Mouse (Mus musculus): Measurements from ENCODE around the gene Nectin2. TPM values are rescaled to one million over a fixed set of nuclear protein-coding genes. Genes with fewer than 3 reads are reported as not detected.

The Nectin2 gene
- polyA plus RNA-seq, 1 experiment from 2014 or later: 49.1 TPM

DNA sequence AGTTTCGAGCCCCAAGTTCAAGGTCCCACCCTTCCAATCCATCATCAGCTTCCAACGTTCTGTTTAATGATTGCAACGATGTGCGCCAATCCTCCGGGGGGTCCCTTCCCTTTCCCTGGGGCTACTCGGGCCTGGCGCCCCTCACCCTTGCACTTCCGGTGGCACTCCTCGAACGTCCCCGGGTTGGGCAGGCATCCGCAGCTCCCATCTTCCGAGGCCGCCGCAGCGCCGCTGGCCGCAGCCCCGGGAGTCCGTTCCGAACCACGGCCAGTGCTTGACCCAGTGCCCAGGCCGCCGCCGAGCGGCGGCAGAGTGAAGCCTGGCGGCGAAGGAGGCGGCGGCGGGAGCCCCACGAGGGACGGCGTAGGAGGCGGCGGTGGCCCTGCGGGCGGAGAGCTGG is 35.4 kb downstream of the Nectin2 start:
- H3K36me3 ChIP-seq: peaks cover 45% of the 10 kb centered on the region
- peaks cover 26% of the 10 kb centered on the region for H3K4me1 ChIP-seq (replicated peaks)
- ATAC-seq (ENCODE audit: low FRiP score): no peak; the same call in none of the 2 replicates
- 1% methylated on average over 39 of the region's 39 CpGs for WGBS
- peak overlapping the region; percentile 98 for H3K4me2 ChIP-seq
- H3K4me3 ChIP-seq: peak overlapping the region; percentile 97
- H3K27me3 ChIP-seq: no peaks in the 10 kb centered on the region
- peak overlapping the region; percentile 84 for H3K27ac ChIP-seq
- peak overlapping the region; percentile 98 for H3K9ac ChIP-seq
- H3K9me3 ChIP-seq: no peaks in the 10 kb centered on the region

DNA sequence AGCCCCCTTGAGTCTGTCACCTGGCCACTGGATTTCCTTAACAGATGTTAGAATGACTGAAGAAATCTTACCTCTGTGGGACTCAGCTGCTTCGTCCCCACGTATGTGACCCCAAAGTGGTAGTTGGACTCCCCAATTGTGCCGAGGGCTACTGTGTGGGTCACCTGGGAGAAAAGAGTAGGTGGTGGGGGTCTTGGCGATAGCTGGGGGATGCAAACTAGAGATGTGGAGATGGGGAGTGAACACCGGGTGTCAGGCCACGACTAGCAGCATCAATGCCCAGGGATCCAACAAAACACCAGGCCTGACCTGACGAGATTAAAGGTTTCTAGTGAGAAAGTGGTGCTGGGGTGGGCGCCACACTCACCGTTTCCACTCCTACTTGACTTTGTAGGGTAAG is 36.7 kb downstream of the Nectin2 start:
- Histone ChIP-seq H3K27ac (no peak overlapping the region), H3K4me3 (no peak overlapping the region), H3K4me1 (replicated peaks) (peaks cover 26% of the 10 kb centered on the region), H3K9ac (no peak overlapping the region), H3K27me3 (no peaks in the 10 kb centered on the region), H3K36me3 (peaks cover 46% of the 10 kb centered on the region), H3K9me3 (no peaks in the 10 kb centered on the region), H3K4me2 (no peak overlapping the region; the same call in 1 of the 2 replicates)
- 91% methylated on average over 9 of the region's 9 CpGs for WGBS
- ATAC-seq (ENCODE audit: low FRiP score): no peak

DNA sequence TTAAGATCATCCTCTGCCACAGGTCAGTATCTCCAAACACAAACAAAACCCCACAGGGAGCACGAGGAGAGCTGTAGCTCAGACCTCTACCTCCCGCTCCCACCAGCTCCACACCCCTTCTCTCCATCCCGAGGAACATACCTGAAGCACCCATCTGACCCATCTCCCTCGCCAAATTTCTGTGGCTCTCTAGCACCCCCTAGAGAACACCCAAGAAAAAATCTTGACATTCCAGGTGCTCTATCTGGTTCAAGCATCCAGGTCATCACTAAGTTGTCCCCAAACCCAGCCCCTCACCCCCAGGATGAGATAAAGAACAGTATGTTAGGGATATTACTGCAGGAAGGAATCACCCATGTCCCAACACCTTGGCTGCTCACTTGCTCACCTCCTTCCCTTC is 37.1 kb downstream of the Nectin2 start:
- peaks cover 26% of the 10 kb centered on the region for H3K4me1 ChIP-seq (replicated peaks)
- no peak overlapping the region for H3K9ac ChIP-seq
- H3K4me3 ChIP-seq: no peak overlapping the region
- no peaks in the 10 kb centered on the region for H3K27me3 ChIP-seq
- peaks cover 49% of the 10 kb centered on the region for H3K36me3 ChIP-seq
- no peak for ATAC-seq (ENCODE audit: low FRiP score)
- H3K9me3 ChIP-seq: no peaks in the 10 kb centered on the region
- H3K4me2 ChIP-seq: no peak overlapping the region
- no peak overlapping the region for H3K27ac ChIP-seq
- whole genome bisulfite sequencing: 60% methylated on average over 4 of the region's 4 CpGs

DNA sequence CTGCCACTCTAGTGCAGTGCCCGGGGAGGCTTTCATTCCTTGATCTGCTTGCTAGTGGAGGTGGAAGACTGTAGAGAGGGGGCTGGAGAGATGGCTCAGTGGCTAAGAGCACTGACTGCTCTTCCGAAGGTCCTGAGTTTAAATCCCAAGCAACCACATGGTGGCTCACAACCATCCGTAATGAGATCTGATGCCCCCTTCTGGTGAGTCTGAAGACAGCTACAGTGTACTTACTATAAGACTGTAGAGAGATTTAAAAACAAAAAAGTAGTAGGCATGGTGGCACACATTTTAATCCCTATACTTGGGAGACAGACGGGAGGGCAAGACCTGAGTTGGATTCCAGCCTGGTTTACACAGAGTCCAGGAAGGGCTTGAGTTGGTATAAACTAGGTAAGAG is 37.9 kb downstream of the Nectin2 start:
- Histone ChIP-seq H3K4me3 (no peak overlapping the region), H3K4me2 (no peak overlapping the region), H3K4me1 (replicated peaks) (peaks cover 26% of the 10 kb centered on the region), H3K27me3 (no peaks in the 10 kb centered on the region), H3K36me3 (peaks cover 56% of the 10 kb centered on the region), H3K9me3 (no peaks in the 10 kb centered on the region), H3K9ac (no peak overlapping the region), H3K27ac (no peak overlapping the region)
- WGBS: 83% methylated on average over 4 of the region's 4 CpGs
- ATAC-seq (ENCODE audit: low FRiP score): no peak

DNA sequence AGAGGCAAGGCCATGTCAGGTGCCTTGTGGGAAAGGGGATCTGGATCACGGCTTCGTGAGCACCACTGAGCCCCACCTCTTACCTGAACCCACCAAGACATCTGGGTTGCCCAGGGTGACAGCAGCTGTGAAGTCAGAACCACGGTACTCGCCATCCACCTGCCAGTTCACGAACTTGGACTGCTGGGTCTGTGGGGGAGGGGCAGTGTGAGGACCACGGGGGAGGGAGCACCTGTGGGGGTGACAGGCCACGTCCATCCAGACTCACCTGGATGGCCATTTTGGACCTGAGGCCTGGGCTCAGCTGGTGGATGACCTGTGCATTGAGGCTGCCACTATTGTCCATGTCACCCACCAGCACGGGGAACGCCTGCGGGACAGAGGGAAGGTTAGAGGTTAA is 39.6 kb downstream of the Nectin2 start:
- WGBS: 94% methylated on average over 10 of the region's 10 CpGs
- peaks cover 17% of the 10 kb centered on the region for H3K4me1 ChIP-seq (replicated peaks)
- no peaks in the 10 kb centered on the region for H3K9me3 ChIP-seq
- H3K27ac ChIP-seq: no peak overlapping the region
- no peak overlapping the region for H3K9ac ChIP-seq
- ATAC-seq (ENCODE audit: low FRiP score): no peak
- H3K27me3 ChIP-seq: no peaks in the 10 kb centered on the region
- no peak overlapping the region for H3K4me3 ChIP-seq
- peaks cover 66% of the 10 kb centered on the region for H3K36me3 ChIP-seq
- H3K4me2 ChIP-seq: no peak overlapping the region

DNA sequence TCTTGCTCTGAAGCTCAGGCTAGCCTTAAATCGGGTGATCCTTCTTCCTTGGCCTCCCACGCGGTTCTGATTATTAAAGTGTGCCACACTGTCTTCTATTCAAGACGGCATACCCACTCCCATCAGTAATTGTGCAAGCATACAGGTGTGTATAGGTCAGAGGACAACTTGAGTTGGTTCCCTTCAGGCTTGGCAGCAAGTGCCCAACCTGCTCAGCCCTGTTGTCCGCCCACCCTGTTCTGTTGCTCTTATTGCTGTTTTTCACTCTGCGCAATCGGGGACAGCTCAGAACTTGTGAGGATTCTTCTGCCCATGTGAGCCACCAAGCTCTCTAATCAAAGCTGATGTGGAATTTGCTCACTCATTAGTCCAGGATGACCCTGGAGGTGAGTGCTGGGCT is 45.0 kb downstream of the Nectin2 start:
- WGBS: 96% methylated on average over 7 of the region's 7 CpGs
- Histone ChIP-seq H3K4me2 (no peak overlapping the region), H3K4me3 (no peak overlapping the region), H3K36me3 (peaks cover 67% of the 10 kb centered on the region), H3K9me3 (no peaks in the 10 kb centered on the region), H3K27me3 (no peaks in the 10 kb centered on the region), H3K27ac (no peak overlapping the region), H3K9ac (no peak overlapping the region), H3K4me1 (replicated peaks) (peaks cover 3% of the 10 kb centered on the region; the same call in 1 of the 2 replicates)
- no peak for ATAC-seq (ENCODE audit: low FRiP score)

DNA sequence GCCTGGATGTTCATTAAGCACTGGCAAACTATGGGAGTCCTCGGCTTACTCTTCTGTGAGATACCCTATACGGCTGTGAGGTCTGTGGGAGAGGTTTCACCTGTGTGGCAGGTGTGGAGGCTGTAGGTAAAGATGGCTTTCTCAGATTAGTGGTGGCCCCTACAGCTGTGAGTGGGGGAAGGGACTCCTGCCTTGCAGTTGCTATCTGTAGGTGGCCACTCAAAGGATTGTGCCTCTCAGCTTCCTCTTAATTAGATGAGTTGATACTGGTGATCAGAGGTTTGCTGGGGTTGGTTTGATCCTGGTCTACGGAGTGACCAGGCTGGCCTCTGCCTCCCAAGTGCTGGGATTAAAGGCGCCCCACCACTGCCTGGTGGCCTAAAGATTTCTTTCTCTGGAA is 45.8 kb downstream of the Nectin2 start:
- no peak for ATAC-seq (ENCODE audit: low FRiP score)
- Histone ChIP-seq H3K27ac (no peak overlapping the region), H3K27me3 (no peaks in the 10 kb centered on the region), H3K36me3 (peaks cover 60% of the 10 kb centered on the region), H3K4me1 (replicated peaks) (peaks cover 5% of the 10 kb centered on the region), H3K4me2 (no peak overlapping the region), H3K4me3 (no peak overlapping the region), H3K9ac (no peak overlapping the region), H3K9me3 (no peaks in the 10 kb centered on the region)
- 97% methylated on average over 4 of the region's 4 CpGs for WGBS

DNA sequence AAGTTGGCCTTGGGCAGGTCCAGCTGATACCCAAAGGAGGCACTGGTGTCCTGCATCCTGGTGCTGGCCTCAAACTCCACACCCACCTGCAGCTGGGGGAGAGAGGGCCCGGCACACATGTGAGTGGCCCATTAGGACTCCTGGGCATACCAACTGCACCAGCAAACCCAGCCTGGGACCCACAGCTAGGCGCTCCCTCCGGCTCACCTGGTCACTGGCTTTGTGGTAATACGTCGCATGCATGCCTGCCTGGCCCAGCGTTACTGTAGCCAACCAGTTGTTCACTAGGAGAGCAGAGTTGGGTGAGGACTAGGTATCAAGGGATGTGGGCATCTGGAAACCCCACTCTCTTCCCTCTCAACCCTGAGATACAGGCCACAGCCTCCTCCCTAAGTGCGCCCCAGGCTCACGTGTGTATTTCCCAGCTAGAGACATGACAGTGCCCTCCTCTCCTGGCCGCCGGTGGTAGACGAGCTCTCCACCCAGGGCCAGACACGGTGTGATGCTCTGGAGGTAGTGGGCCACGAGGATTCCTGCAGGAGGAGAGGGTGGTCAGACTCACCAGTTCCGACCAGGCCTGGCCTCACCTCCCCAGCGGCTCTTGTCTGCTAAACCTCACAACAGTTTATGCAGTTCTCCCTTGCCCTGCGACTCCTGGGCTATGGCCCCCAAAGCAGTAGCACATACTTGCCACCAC is 47.3 kb downstream of the Nectin2 start:
- Histone ChIP-seq H3K36me3 (peaks cover 47% of the 10 kb centered on the region), H3K27me3 (peaks cover 9% of the 10 kb centered on the region; the same call in 1 of the 2 replicates), H3K9me3 (no peaks in the 10 kb centered on the region), H3K4me3 (no peak overlapping the region), H3K9ac (peak overlapping the region; percentile 2; the same call in 1 of the 2 replicates), H3K4me1 (replicated peaks) (peaks cover 20% of the 10 kb centered on the region), H3K4me2 (no peak overlapping the region), H3K27ac (no peak overlapping the region)
- no peak for ATAC-seq (ENCODE audit: low FRiP score)
- WGBS: 95% methylated on average over 16 of the region's 16 CpGs

DNA sequence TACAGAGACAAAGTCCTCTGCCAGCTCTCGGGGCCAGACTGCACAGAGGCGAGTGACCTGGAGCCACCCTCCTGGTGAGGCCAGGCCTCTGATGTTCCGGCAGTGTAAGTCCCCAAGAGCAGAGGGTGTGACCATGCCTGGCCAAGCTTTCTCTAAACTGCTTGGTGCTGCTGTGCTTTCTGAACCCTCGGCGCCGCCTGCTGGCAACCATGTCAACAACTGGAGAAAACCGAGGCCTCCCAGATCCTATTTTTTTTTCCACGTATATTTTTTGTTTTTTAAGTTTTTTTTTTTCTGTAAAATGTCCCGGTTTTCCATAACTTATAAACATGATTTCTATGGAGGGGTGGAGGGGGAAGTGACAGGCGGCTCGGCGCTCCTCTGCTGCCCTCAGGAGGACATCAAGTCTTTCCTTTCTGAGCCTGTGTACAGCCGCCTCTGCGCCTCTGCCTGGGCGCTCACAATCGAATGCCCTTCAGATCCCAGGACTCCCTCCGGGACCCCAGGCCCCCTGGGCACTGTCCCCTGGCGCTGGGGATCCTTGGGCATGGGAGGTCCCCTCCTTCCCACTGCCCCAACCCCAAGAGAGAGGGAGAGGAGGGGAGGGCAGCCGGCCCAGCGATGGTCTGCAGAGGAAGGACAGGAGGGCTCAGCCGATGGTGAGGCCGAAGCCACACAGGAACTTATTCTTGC is 49.1 kb downstream of the Nectin2 start:
- ATAC-seq (ENCODE audit: low FRiP score): peak; percentile 40; the same call in 1 of the 2 replicates
- Histone ChIP-seq H3K9me3 (no peaks in the 10 kb centered on the region), H3K27ac (peak overlapping the region; percentile 73), H3K27me3 (peaks cover 12% of the 10 kb centered on the region; the same call in 1 of the 2 replicates), H3K36me3 (peaks cover 39% of the 10 kb centered on the region), H3K4me1 (replicated peaks) (peaks cover 21% of the 10 kb centered on the region), H3K4me2 (no peak overlapping the region), H3K4me3 (no peak overlapping the region), H3K9ac (no peak overlapping the region)
- 30% methylated on average over 22 of the region's 22 CpGs for WGBS

DNA sequence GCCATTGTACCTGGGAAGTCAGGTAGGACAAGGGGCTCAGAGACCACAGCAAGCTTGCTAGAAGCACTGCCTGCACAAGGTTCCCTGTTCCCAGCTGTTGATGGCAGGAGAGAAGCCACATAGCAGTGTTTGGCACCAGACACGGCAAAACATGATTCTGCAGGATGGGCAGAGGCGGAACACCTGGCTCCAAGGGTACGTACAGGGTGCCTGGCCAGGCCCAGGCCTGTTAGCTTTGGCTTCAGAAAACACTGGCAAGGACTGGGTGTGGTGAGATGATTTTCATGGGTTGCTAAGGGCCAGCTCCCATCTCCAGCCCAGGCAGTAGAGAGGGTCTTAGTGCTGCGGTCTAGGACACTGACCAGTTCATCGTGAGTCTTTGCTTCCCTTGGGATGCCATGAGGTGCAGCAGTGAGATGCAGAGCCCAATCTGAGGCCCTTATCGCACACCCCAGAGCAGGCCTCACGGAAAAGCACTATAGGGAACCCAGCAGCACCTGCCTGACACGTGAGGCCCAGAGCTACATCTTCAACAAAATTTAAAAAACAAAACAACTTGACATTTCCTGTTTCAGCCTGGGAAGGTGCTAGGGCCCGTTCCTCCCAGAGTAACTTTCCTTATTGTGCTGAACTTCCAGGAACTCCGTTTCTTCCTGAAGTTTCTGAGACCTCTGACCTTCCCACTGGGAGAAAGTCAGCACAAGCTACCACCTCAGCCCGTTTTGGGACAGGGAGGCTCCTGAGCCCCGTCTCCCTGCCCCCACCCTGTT is 49.8 kb downstream of the Nectin2 start:
- H3K9ac ChIP-seq: no peak overlapping the region
- H3K27me3 ChIP-seq: peaks cover 12% of the 10 kb centered on the region; the same call in 1 of the 2 replicates
- 0 out of 2 replicates have a peak overlapping the region, but pooled peaks have one; percentile 18 for H3K27ac ChIP-seq
- H3K4me2 ChIP-seq: no peak overlapping the region
- H3K9me3 ChIP-seq: no peaks in the 10 kb centered on the region
- H3K36me3 ChIP-seq: peaks cover 39% of the 10 kb centered on the region
- no peak for ATAC-seq (ENCODE audit: low FRiP score)
- WGBS: 62% methylated on average over 12 of the region's 12 CpGs
- peaks cover 21% of the 10 kb centered on the region for H3K4me1 ChIP-seq (replicated peaks)
- H3K4me3 ChIP-seq: no peak overlapping the region

DNA sequence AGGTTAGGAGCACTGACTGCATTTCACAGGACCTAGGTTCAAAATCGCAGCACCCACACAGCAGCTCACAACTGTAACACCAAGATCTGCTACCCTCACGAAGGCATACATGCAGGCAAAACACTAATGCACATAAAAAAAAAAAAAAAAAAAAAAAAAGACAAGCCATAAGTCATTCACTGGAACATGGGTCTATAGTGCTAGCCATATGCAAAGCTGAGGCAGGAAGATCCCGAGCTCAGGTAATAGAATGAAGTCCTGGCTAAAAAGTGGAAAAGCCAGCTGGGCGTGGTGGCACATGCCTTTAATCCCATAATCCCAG is 50.5 kb downstream of the Nectin2 start:
- Histone ChIP-seq H3K27me3 (peaks cover 12% of the 10 kb centered on the region; the same call in 1 of the 2 replicates), H3K4me3 (no peak overlapping the region), H3K4me1 (replicated peaks) (peaks cover 21% of the 10 kb centered on the region), H3K27ac (peak overlapping the region; percentile 19; the same call in 1 of the 2 replicates), H3K36me3 (peaks cover 36% of the 10 kb centered on the region), H3K9me3 (no peaks in the 10 kb centered on the region), H3K9ac (no peak overlapping the region), H3K4me2 (no peak overlapping the region)
- no peak for ATAC-seq (ENCODE audit: low FRiP score)
- WGBS: 87% methylated on average over 4 of the region's 4 CpGs

Data from hindbrain, embryonic 13.5 days (tissue).